Mouse (Mus musculus) effector memory CD4-positive, alpha-beta T cell, adult 5 months (primary cell): ENCODE data around the gene Sprr1b. TPM values are rescaled to one million over a fixed set of nuclear protein-coding genes. Genes with fewer than 3 reads are reported as not detected.

ENCODE experiments used
- polyA plus RNA-seq: library from polyadenylated mRNA; unstranded; fragments of 100-300 nt; shearing (Covaris generic); gene quantifications from one replicate; pipeline ENCODE4 v1.2.1, GENCODE M21; 2017

Gene Sprr1b
- polyA plus RNA-seq: not detected

GRCm38 (mm10) chr3:92438689-92439088, at the start of gene Sprr1b:
Sprr1b (minus strand) TSS chr3:92438789.

GRCm38 (mm10) chr3:92485863-92486262, 47.3 kb upstream of the Sprr1b start, which contains the start of gene Sprr1a:
Sprr1a (minus strand) TSS chr3:92485895.

GRCm38 (mm10) chr3:92458620-92459019, 20.0 kb upstream of the Sprr1b start, which contains the start of gene Sprr3:
Sprr3 (minus strand) TSS chr3:92458720.

DNA sequence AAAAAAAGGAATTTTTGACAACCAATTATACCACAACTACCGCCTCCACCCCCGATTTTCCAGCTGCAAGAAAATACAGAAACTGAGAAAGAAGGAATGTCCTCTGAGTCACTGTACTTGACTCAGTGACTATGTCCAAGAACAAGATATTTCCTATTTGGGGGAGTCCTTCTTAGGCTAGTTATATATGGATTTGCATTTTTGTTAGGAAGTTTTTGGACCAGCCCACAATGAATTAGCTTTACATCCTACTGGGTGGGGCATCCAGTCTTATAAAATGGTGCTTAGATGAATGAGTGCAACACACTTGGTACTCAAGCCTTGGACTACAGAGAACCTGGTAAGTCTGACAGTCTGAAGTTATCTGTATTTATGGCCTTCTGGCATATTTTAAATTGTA, 6.3 kb downstream of the Sprr1b start, which contains the start of gene Sprr2k:
TSS of gene Sprr2k (plus strand) at position 301 of the 400 bp plus-strand sequence.

GRCm38 (mm10) chr3:92429323-92429722, 9.3 kb downstream of the Sprr1b start, which contains the start of gene Gm9774:
Gm9774 (minus strand) TSS chr3:92429423.

GRCm38 (mm10) chr3:92417782-92418181, 20.8 kb downstream of the Sprr1b start, which contains the start of gene Sprr2j-ps:
Sprr2j-ps (plus strand) TSS chr3:92418082.

GRCm38 (mm10) chr3:92407691-92408090, 30.9 kb downstream of the Sprr1b start, which contains the start of gene Sprr2i:
Sprr2i (plus strand) TSS chr3:92407991.

Other genes starting within 250 kb of the Sprr1b start
- gene Sprr2a1, start 223.0 kb downstream of the Sprr1b start, polyA plus RNA-seq: not detected
- not detected for gene Sprr2a2, start 222.9 kb downstream of the Sprr1b start, polyA plus RNA-seq
- gene Sprr2a3, start 153.4 kb downstream of the Sprr1b start, polyA plus RNA-seq: not detected
- not detected for gene Sprr2b, start 122.2 kb downstream of the Sprr1b start, polyA plus RNA-seq
- not detected for gene Sprr2d, start 99.6 kb downstream of the Sprr1b start, polyA plus RNA-seq
- gene Sprr2e, start 86.6 kb downstream of the Sprr1b start, polyA plus RNA-seq: not detected
- gene Sprr2f, start 73.6 kb downstream of the Sprr1b start, polyA plus RNA-seq: not detected
- gene Sprr2h, start 53.1 kb downstream of the Sprr1b start, polyA plus RNA-seq: not detected
- not detected for gene Sprr2i, start 30.8 kb downstream of the Sprr1b start, polyA plus RNA-seq
- gene Sprr2j-ps, start 20.7 kb downstream of the Sprr1b start, polyA plus RNA-seq: not detected
- gene Gm9774, start 9.4 kb downstream of the Sprr1b start, polyA plus RNA-seq: 27.2 TPM
- gene Sprr2k, start 6.2 kb downstream of the Sprr1b start, polyA plus RNA-seq: not detected
- not detected for gene Sprr3, start 19.9 kb upstream of the Sprr1b start, polyA plus RNA-seq
- not detected for gene Sprr1a, start 47.1 kb upstream of the Sprr1b start, polyA plus RNA-seq
- not detected for gene Sprr4, start 61.7 kb upstream of the Sprr1b start, polyA plus RNA-seq
- gene 2310046K23Rik, start 95.7 kb upstream of the Sprr1b start, polyA plus RNA-seq: not detected
- gene Ivl, start 134.9 kb upstream of the Sprr1b start, polyA plus RNA-seq: not detected
- not detected for gene Smcp, start 150.2 kb upstream of the Sprr1b start, polyA plus RNA-seq
- gene 2210017I01Rik, start 168.7 kb upstream of the Sprr1b start, polyA plus RNA-seq: not detected
- not detected for gene Lce6a, start 182.9 kb upstream of the Sprr1b start, polyA plus RNA-seq
- not detected for gene Lce1a1, start 209.5 kb upstream of the Sprr1b start, polyA plus RNA-seq
- not detected for gene Lce1b, start 218.1 kb upstream of the Sprr1b start, polyA plus RNA-seq
- gene Lce1a2, start 231.5 kb upstream of the Sprr1b start, polyA plus RNA-seq: not detected
- not detected for gene Lce1c, start 240.5 kb upstream of the Sprr1b start, polyA plus RNA-seq
- not detected for gene Lce1d, start 248.4 kb upstream of the Sprr1b start, polyA plus RNA-seq